In genomic region chr2:126675169-126676121, GRCm38 (mm10) we compare ENCODE assay signal across 8 mouse cellular contexts. TPM values are rescaled to one million over a fixed set of nuclear protein-coding genes. Genes with fewer than 3 reads are reported as not detected.
DNase-seq lines count a peak whose midpoint lies in the region; ATAC-seq lines count a peak whose summit lies in the region.

No protein-coding gene starts in this region.

- ATAC-seq in embryonic facial prominence, embryonic 11.5 days (replicated peaks; ENCODE audit: insufficient number of reproducible peaks, low FRiP score, low TSS enrichment, low read depth): peak; percentile 91
- ATAC-seq in midbrain, embryonic 12.5 days (ENCODE audit: low FRiP score, low read depth): peak; percentile 90

- no peaks in the 10 kb centered on the region for H3K9me3 ChIP-seq in embryonic facial prominence, embryonic 11.5 days (replicated peaks; ENCODE audit: control insufficient read depth, low read length)
- no peaks in the 10 kb centered on the region for H3K9me3 ChIP-seq in limb, embryonic 10.5 days (replicated peaks)
- H3K9me3 ChIP-seq in midbrain, embryonic 12.5 days: peaks cover 2% of the 10 kb centered on the region

- under 1% methylated on average over 84 of the region's 99 CpGs for WGBS in embryonic facial prominence, embryonic 11.5 days
- WGBS in limb, embryonic 10.5 days: under 1% methylated on average over 99 of the region's 99 CpGs
- WGBS in midbrain, embryonic 12.5 days: under 1% methylated on average over 99 of the region's 99 CpGs

- DNase-seq in 3134 (ENCODE audit: extremely low read depth, insufficient read length, low spot score): peak; percentile 95
- DNase-seq in adrenal gland, postnatal 25 days: peak; percentile 84
- peak; percentile 92 for DNase-seq in embryonic facial prominence, embryonic 11.5 days (ENCODE audit: low spot score)
- peak; percentile 99 for DNase-seq in heart, adult 11 months
- peak; percentile 94 for DNase-seq in kidney, adult 18-20 months
- peak; percentile 90 for DNase-seq in limb, embryonic 10.5 days (ENCODE audit: low spot score)
- peak; percentile 77 for DNase-seq in skeletal muscle tissue, adult 2 months (ENCODE audit: low read depth, low spot score)

- no peaks in the 10 kb centered on the region for H3K27me3 ChIP-seq in embryonic facial prominence, embryonic 11.5 days (ENCODE audit: control insufficient read depth, insufficient read depth, low read length)
- H3K27me3 ChIP-seq in limb, embryonic 10.5 days (ENCODE audit: low read depth, poor library complexity, severe bottlenecking): no peaks in the 10 kb centered on the region
- H3K27me3 ChIP-seq in midbrain, embryonic 12.5 days: no peaks in the 10 kb centered on the region

- peak overlapping the region; percentile 100 for H3K27ac ChIP-seq in embryonic facial prominence, embryonic 11.5 days (replicated peaks; ENCODE audit: low read depth, low read length)
- H3K27ac ChIP-seq in limb, embryonic 10.5 days: peak overlapping the region; percentile 100
- peak overlapping the region; percentile 100 for H3K27ac ChIP-seq in midbrain, embryonic 12.5 days (replicated peaks)

- peak overlapping the region; percentile 86 for H3K4me3 ChIP-seq in embryonic facial prominence, embryonic 11.5 days (ENCODE audit: low read depth, low read length)
- H3K4me3 ChIP-seq in limb, embryonic 10.5 days: peak overlapping the region; percentile 95
- peak overlapping the region; percentile 100 for H3K4me3 ChIP-seq in midbrain, embryonic 12.5 days

- H3K36me3 ChIP-seq in embryonic facial prominence, embryonic 11.5 days (replicated peaks; ENCODE audit: control insufficient read depth, insufficient read depth, low read depth, low read length): no peaks in the 10 kb centered on the region; the same call in 1 of the 2 replicates
- peaks cover 38% of the 10 kb centered on the region for H3K36me3 ChIP-seq in limb, embryonic 10.5 days
- peaks cover 18% of the 10 kb centered on the region for H3K36me3 ChIP-seq in midbrain, embryonic 12.5 days

- H3K4me1 ChIP-seq in embryonic facial prominence, embryonic 11.5 days (ENCODE audit: control insufficient read depth, insufficient read depth, low read length): no peaks in the 10 kb centered on the region
- peaks cover 20% of the 10 kb centered on the region for H3K4me1 ChIP-seq in limb, embryonic 10.5 days
- H3K4me1 ChIP-seq in midbrain, embryonic 12.5 days: peaks cover 30% of the 10 kb centered on the region

- peak overlapping the region; percentile 70 for H3K4me2 ChIP-seq in embryonic facial prominence, embryonic 11.5 days (ENCODE audit: low read depth, low read length)
- H3K4me2 ChIP-seq in midbrain, embryonic 12.5 days (replicated peaks): peak overlapping the region; percentile 72

- peak overlapping the region; percentile 100 for H3K9ac ChIP-seq in embryonic facial prominence, embryonic 11.5 days (replicated peaks; ENCODE audit: low read length)
- H3K9ac ChIP-seq in midbrain, embryonic 12.5 days (replicated peaks): peak overlapping the region; percentile 99

RNA-seq across cellular contexts. Expression of gene Gabpb1, which starts 0.7 kb away (rescaled TPM):
- total RNA-seq in adrenal gland, postnatal 25 days (2021): 18.4 and 19.6 TPM in 2 replicates
- polyA plus RNA-seq in embryonic facial prominence, embryonic 11.5 days (2014; fragmentation: Nextera tagmentation; extraction: Ambion mirVana): 99.0 and 104 TPM in 2 replicates
- polyA plus RNA-seq in limb, embryonic 10.5 days (2016; fragmentation: Nextera tagmentation; extraction: Ambion mirVana): 92.0 and 103 TPM in 2 replicates
- polyA plus RNA-seq in midbrain, embryonic 12.5 days (2016; fragmentation: Nextera tagmentation; extraction: Ambion mirVana): 76.4 and 78.0 TPM in 2 replicates

RNA-seq across cellular contexts. Expression of gene Usp8, which starts 31.7 kb away (rescaled TPM):
- 80.1 and 81.6 TPM in 2 replicates for total RNA-seq in adrenal gland, postnatal 25 days (2021)
- polyA plus RNA-seq in embryonic facial prominence, embryonic 11.5 days (2014; fragmentation: Nextera tagmentation; extraction: Ambion mirVana): 48.6 and 52.5 TPM in 2 replicates
- 40.5 and 43.6 TPM in 2 replicates for polyA plus RNA-seq in limb, embryonic 10.5 days (2016; fragmentation: Nextera tagmentation; extraction: Ambion mirVana)
- 40.6 and 40.9 TPM in 2 replicates for polyA plus RNA-seq in midbrain, embryonic 12.5 days (2016; fragmentation: Nextera tagmentation; extraction: Ambion mirVana)

RNA-seq across cellular contexts. Expression of gene Hdc, which starts 56.3 kb away (rescaled TPM):
- 22.6 and 29.8 TPM in 2 replicates for total RNA-seq in adrenal gland, postnatal 25 days (2021)
- polyA plus RNA-seq in embryonic facial prominence, embryonic 11.5 days (2014; fragmentation: Nextera tagmentation; extraction: Ambion mirVana): 1.4 TPM in 2 replicates
- 0.18 and 0.31 TPM in 2 replicates for polyA plus RNA-seq in limb, embryonic 10.5 days (2016; fragmentation: Nextera tagmentation; extraction: Ambion mirVana)
- 0.27 and 0.52 TPM in 2 replicates for polyA plus RNA-seq in midbrain, embryonic 12.5 days (2016; fragmentation: Nextera tagmentation; extraction: Ambion mirVana)

Comparison
In these comparisons a context has a peak if more than half of its experiments do, and no peak if none do; other contexts are left out.
1. Peak in every context shown above with its lines: DNase-seq, ATAC-seq, H3K4me3 ChIP-seq and H3K27ac ChIP-seq.